Mouse (Mus musculus) midbrain, embryonic 14.5 days (tissue): ENCODE measurements around the gene Rbks. TPM values are rescaled to one million over a fixed set of nuclear protein-coding genes. Genes with fewer than 3 reads are reported as not detected.

Experiments
- ATAC-seq: fragments of 200-750 bp; cut with Nextera tagmentation; 2 replicates; pipeline ENCODE4 v1.8.0; 2017; ENCODE audit warnings: moderate number of reproducible peaks, moderate library complexity; ENCODE audit not compliant: low FRiP score, low TSS enrichment
- DNase-seq: peaks from one replicate; pipeline ENCODE4 v3.0.0-alpha.2; 2015
- H3K27ac ChIP-seq: fragments of 300-500 bp; sonication (generic); replicated peaks from 2 replicates; pipeline ENCODE4 v1.5.1; 2014; ENCODE audit warnings: mild to moderate bottlenecking, low read depth, low read length, moderate library complexity
- H3K27me3 ChIP-seq: fragments of 300-500 bp; sonication (generic); 2 replicates; pipeline ENCODE4 v1.6.1; 2014; ENCODE audit warnings: low read length, control low read depth, mixed read lengths; ENCODE audit not compliant: control insufficient read depth, insufficient read depth
- H3K36me3 ChIP-seq: fragments of 300-500 bp; sonication (generic); 2 replicates; pipeline ENCODE4 v1.6.1; 2014; ENCODE audit warnings: low read length, control low read depth; ENCODE audit not compliant: control insufficient read depth, insufficient read depth
- H3K4me1 ChIP-seq: fragments of 300-500 bp; sonication (generic); 2 replicates; pipeline ENCODE4 v1.6.1; 2014; ENCODE audit warnings: mild to moderate bottlenecking, antibody characterized with exemption, low read length, control low read depth; ENCODE audit not compliant: control insufficient read depth, insufficient read depth
- H3K4me2 ChIP-seq: fragments of 300-500 bp; sonication (generic); 2 replicates; pipeline ENCODE4 v1.6.1; 2014; ENCODE audit warnings: mild to moderate bottlenecking, low read length, moderate library complexity
- H3K4me3 ChIP-seq: fragments of 300-500 bp; sonication (generic); replicated peaks from 2 replicates; pipeline ENCODE4 v1.5.1; 2014; ENCODE audit warnings: low read depth, low read length
- H3K9ac ChIP-seq: fragments of 300-500 bp; sonication (generic); replicated peaks from 2 replicates; pipeline ENCODE4 v1.6.1; 2014; ENCODE audit warnings: mild to moderate bottlenecking, low read length, moderate library complexity
- H3K9me3 ChIP-seq: fragments of 300-500 bp; sonication (generic); 2 replicates; pipeline ENCODE4 v1.6.1; 2016; ENCODE audit warnings: low read length, control low read depth, mixed read lengths; ENCODE audit not compliant: control insufficient read depth
- WGBS: fragments of 180-500 bp; shearing (Covaris S2); extraction: QIAGEN DNeasy Blood & Tissue Kit; methylation state at CpG from one replicate; pipeline ENCODE4 v1.1.7; 2014; 5-methylcytosine and 5-hydroxymethylcytosine counted together
- polyA plus RNA-seq: library from polyadenylated mRNA; unstranded; fragments of >200 nt; fragmentation: Nextera tagmentation; extraction: Ambion mirVana; gene quantifications from 2 replicates; pipeline ENCODE4 v1.2.1, GENCODE M21; 2014

Rbks gene
- polyA plus RNA-seq, 1 experiment from 2014 or later = 3.0 TPM

- Histone ChIP-seq H3K27ac (no peak overlapping the region), H3K9me3 (no peaks in the 10 kb centered on the region), H3K36me3 (0 out of 2 replicates have a peak, but pooled peaks cover 3% of the 10 kb centered on the region), H3K4me1 (no peaks in the 10 kb centered on the region), H3K4me2 (no peak overlapping the region), H3K27me3 (no peaks in the 10 kb centered on the region), H3K9ac (no peak overlapping the region), H3K4me3 (no peak overlapping the region)
- no peak for ATAC-seq
- 81% methylated on average over 9 of the region's 9 CpGs for WGBS
- DNase-seq = no peak
Observed at GRCm38 (mm10) chr5:31627562-31628526, 69.6 kb downstream of the Rbks start.

GRCm38 (mm10) chr5:31627117-31627516 lies 70.3 kb downstream of the Rbks start:
- Histone ChIP-seq H3K27me3 (no peaks in the 10 kb centered on the region), H3K9me3 (no peaks in the 10 kb centered on the region), H3K4me2 (no peak overlapping the region), H3K4me1 (no peaks in the 10 kb centered on the region), H3K9ac (no peak overlapping the region), H3K36me3 (0 out of 2 replicates have a peak, but pooled peaks cover 7% of the 10 kb centered on the region), H3K4me3 (no peak overlapping the region), H3K27ac (no peak overlapping the region)
- ATAC-seq (no peak), DNase-seq (no peak)
- 38% methylated on average over 3 of the region's 3 CpGs for whole genome bisulfite sequencing

- Histone ChIP-seq H3K4me3 (no peak overlapping the region), H3K4me2 (no peak overlapping the region), H3K36me3 (peaks cover 41% of the 10 kb centered on the region), H3K9ac (no peak overlapping the region), H3K27ac (no peak overlapping the region), H3K9me3 (no peaks in the 10 kb centered on the region), H3K4me1 (no peaks in the 10 kb centered on the region), H3K27me3 (no peaks in the 10 kb centered on the region)
- 98% methylated on average over 3 of the region's 3 CpGs for WGBS
- no peak for DNase-seq
- ATAC-seq = no peak
Observed at GRCm38 (mm10) chr5:31620326-31620725, 77.1 kb downstream of the Rbks start.

- DNase-seq (no peak), ATAC-seq (no peak)
- Histone ChIP-seq H3K4me3 (peak overlapping the region; percentile 69), H3K27me3 (no peaks in the 10 kb centered on the region), H3K4me2 (peak overlapping the region; percentile 54), H3K27ac (peak overlapping the region; percentile 88), H3K36me3 (peaks cover 23% of the 10 kb centered on the region), H3K9me3 (no peaks in the 10 kb centered on the region), H3K9ac (peak overlapping the region; percentile 75), H3K4me1 (peaks cover 11% of the 10 kb centered on the region)
- WGBS = 44% methylated on average over 6 of the region's 6 CpGs
Observed at GRCm38 (mm10) chr5:31614339-31615025, 82.9 kb downstream of the Rbks start.

- no peaks in the 10 kb centered on the region for H3K27me3 ChIP-seq
- H3K9me3 ChIP-seq = no peaks in the 10 kb centered on the region
- peaks cover 11% of the 10 kb centered on the region for H3K4me1 ChIP-seq
- H3K36me3 ChIP-seq = peaks cover 17% of the 10 kb centered on the region; the same call in 1 of the 2 replicates
- peak overlapping the region; percentile 88 for H3K27ac ChIP-seq
- peak; percentile 93 for ATAC-seq
- 0% methylated on average over 37 of the region's 37 CpGs for WGBS
- peak overlapping the region; percentile 75 for H3K9ac ChIP-seq
- DNase-seq = peak; percentile 93
- H3K4me3 ChIP-seq = peak overlapping the region; percentile 69
- H3K4me2 ChIP-seq = peak overlapping the region; percentile 54
Observed at GRCm38 (mm10) chr5:31613852-31614286, 83.6 kb downstream of the Rbks start.

GRCm38 (mm10) chr5:31611186-31611585 lies 86.2 kb downstream of the Rbks start:
- H3K9ac ChIP-seq = no peak overlapping the region
- no peaks in the 10 kb centered on the region for H3K9me3 ChIP-seq
- ATAC-seq (no peak), DNase-seq (no peak)
- no peak overlapping the region for H3K4me2 ChIP-seq
- peaks cover 11% of the 10 kb centered on the region for H3K4me1 ChIP-seq
- H3K36me3 ChIP-seq = no peaks in the 10 kb centered on the region
- no peaks in the 10 kb centered on the region for H3K27me3 ChIP-seq
- no peak overlapping the region for H3K27ac ChIP-seq
- WGBS = 97% methylated on average over 1 of the region's 1 CpGs
- H3K4me3 ChIP-seq = no peak overlapping the region

GRCm38 (mm10) chr5:31610376-31611086 lies 86.9 kb downstream of the Rbks start:
- WGBS = 88% methylated on average over 13 of the region's 13 CpGs
- no peak overlapping the region for H3K4me2 ChIP-seq
- DNase-seq (no peak), ATAC-seq (no peak)
- H3K9me3 ChIP-seq = no peaks in the 10 kb centered on the region
- no peaks in the 10 kb centered on the region for H3K27me3 ChIP-seq
- H3K4me3 ChIP-seq = no peak overlapping the region
- H3K4me1 ChIP-seq = peaks cover 11% of the 10 kb centered on the region
- no peaks in the 10 kb centered on the region for H3K36me3 ChIP-seq
- H3K27ac ChIP-seq = no peak overlapping the region
- no peak overlapping the region for H3K9ac ChIP-seq

GRCm38 (mm10) chr5:31606151-31606550 lies 91.3 kb downstream of the Rbks start:
- H3K27me3 ChIP-seq = no peaks in the 10 kb centered on the region
- DNase-seq = no peak
- H3K4me1 ChIP-seq = no peaks in the 10 kb centered on the region
- no peaks in the 10 kb centered on the region for H3K36me3 ChIP-seq
- no peaks in the 10 kb centered on the region for H3K9me3 ChIP-seq
- no peak overlapping the region for H3K4me2 ChIP-seq
- H3K9ac ChIP-seq = no peak overlapping the region
- WGBS = 58% methylated on average over 3 of the region's 3 CpGs
- no peak for ATAC-seq
- no peak overlapping the region for H3K4me3 ChIP-seq
- no peak overlapping the region for H3K27ac ChIP-seq
